Mouse (Mus musculus): ENCODE measurements at regions not wholly inside any gene's neighbourhood (a gene's known extent, or its start where the extent isn't known, plus 50 kb on each side); places are given as distances from the start of the nearest gene placed in this dataset.

DNA sequence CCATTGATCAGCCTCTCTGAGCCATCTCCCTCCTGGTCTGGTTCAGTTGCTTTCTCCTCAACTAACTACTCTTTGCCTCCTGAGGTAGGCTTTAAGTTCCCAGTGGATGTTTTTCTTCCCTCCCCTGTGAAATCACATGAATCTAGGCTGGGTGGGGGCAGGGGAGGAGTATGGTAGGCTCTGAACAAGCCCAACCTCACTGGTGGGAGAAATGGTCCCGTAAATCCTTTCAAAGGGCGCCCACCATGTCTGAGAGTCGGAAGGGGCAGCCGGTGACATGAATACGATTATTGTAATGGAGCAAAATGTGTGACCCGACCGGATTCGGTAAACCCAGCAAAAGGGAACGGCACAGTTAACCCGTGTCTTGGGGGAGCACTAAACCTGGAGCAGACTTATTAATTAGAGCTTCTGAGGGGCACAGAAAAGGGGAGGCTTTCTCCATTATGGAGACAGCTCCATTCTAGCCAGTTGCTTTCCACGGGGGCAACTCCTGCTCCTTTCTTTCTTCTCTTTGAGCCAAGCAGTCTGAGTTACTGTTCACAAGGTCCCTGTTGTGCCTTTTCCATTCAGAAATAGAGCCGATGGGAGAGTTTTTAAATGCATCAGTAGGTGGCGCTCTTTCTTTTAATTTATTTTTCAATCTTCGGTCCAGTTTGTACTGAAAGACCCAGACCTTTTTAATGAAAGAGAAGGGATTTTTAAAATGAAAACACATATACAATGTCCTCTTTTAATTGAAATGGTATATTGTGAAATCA, 730.8 kb downstream of the Egfem1 start:
- peak; percentile 66 for TF ChIP-seq CTCF (IDR thresholded peaks at IDR 0.05; ENCODE audit: low read depth)
- H3K4me1 ChIP-seq (ENCODE audit: insufficient read depth, low read length) = no peaks in the 10 kb centered on the region
- no peak overlapping the region for H3K9ac ChIP-seq (replicated peaks; ENCODE audit: low read length)
- H3K9me3 ChIP-seq (ENCODE audit: low read length) = no peaks in the 10 kb centered on the region
- peak; percentile 87 for DNase-seq (ENCODE audit: low spot score)
- peak overlapping the region; percentile 38 for H3K4me2 ChIP-seq (ENCODE audit: low read depth, low read length)
- H3K4me3 ChIP-seq (ENCODE audit: low read length) = no peak overlapping the region
- no peaks in the 10 kb centered on the region for H3K36me3 ChIP-seq (ENCODE audit: insufficient read depth, low read length)
- H3K27me3 ChIP-seq (ENCODE audit: insufficient read depth, low read length) = no peaks in the 10 kb centered on the region
- WGBS = 46% methylated on average over 14 of the region's 14 CpGs
- no peak overlapping the region for H3K27ac ChIP-seq
- peak; percentile 68; the same call in 1 of the 2 replicates for ATAC-seq

DNA sequence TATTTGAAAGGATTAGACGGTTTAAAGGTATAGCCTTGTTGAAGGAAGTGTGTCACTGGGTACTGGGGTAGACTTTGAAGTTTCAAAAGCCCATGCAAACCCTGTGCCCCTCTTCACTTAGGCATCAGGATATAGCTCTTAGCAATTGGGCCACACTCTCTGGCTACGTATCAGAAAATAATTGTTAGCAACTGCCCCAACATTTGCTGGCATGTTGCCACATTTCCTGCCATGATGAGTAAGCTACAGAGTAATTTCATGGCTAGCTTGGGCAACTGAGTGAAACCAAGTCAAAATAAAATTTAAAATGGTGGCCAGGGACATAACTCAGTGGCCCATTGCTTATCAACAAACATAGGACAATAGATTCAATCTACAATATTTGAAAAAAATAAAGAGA, 724.2 kb downstream of the Egfem1 start:
- TF ChIP-seq CTCF (IDR thresholded peaks at IDR 0.05; ENCODE audit: low read depth) = no peak
- Histone ChIP-seq H3K27me3 (ENCODE audit: insufficient read depth, low read length) (no peaks in the 10 kb centered on the region), H3K27ac (no peak overlapping the region), H3K9ac (replicated peaks; ENCODE audit: low read length) (no peak overlapping the region), H3K4me1 (ENCODE audit: insufficient read depth, low read length) (no peaks in the 10 kb centered on the region), H3K4me3 (ENCODE audit: low read length) (no peak overlapping the region), H3K4me2 (ENCODE audit: low read depth, low read length) (no peak overlapping the region), H3K36me3 (ENCODE audit: insufficient read depth, low read length) (no peaks in the 10 kb centered on the region), H3K9me3 (ENCODE audit: low read length) (no peaks in the 10 kb centered on the region)
- 85% methylated on average over 2 of the region's 2 CpGs for WGBS
- DNase-seq (ENCODE audit: low spot score) (no peak), ATAC-seq (no peak)

DNA sequence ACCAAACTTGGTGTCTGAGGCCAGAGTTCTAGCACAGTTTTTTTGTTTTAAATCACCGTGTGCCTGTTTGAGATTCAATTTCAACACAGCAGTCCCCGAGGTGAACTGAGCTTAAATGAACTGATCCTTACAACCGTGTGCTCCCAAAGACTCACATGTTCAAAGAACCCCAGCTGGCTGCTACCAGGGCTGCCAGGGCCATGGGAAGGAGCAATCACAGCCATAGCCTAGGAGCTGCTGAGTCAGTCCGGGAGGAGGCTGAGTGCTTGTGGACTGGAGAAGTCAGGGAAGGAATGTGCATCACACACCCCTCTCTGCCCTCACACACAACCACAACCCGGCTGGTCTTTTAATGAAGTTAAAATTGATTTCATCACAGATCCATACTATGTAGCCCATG, 721.6 kb downstream of the Egfem1 start:
- TF ChIP-seq CTCF (IDR thresholded peaks at IDR 0.05; ENCODE audit: low read depth) = no peak
- Histone ChIP-seq H3K9me3 (ENCODE audit: low read length) (no peaks in the 10 kb centered on the region), H3K4me1 (ENCODE audit: insufficient read depth, low read length) (no peaks in the 10 kb centered on the region), H3K9ac (replicated peaks; ENCODE audit: low read length) (no peak overlapping the region), H3K4me2 (ENCODE audit: low read depth, low read length) (no peak overlapping the region), H3K36me3 (ENCODE audit: insufficient read depth, low read length) (no peaks in the 10 kb centered on the region), H3K27ac (no peak overlapping the region), H3K27me3 (ENCODE audit: insufficient read depth, low read length) (no peaks in the 10 kb centered on the region), H3K4me3 (ENCODE audit: low read length) (no peak overlapping the region)
- WGBS = 40% methylated on average over 5 of the region's 5 CpGs
- ATAC-seq = no peak
- no peak for DNase-seq (ENCODE audit: low spot score)

DNA sequence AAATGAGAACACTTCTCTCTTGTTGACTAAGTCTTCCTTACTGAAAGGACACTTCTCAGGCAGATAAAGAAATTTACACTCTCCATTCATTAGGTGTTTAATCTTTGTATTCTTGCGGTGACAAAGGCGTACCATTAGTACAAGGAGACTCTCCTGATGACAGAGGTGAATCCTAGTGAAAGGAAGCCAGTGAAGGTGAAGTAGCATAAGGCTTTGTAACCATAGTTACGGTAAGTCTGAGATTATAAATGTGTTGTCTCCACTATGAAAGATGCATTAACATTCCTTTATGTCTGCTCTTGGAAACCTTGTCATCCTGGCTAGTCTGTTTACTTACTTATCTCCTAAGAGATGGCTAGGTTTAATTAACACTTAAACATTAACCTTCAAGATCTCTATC, 719.3 kb downstream of the Egfem1 start:
- no peak for TF ChIP-seq CTCF (IDR thresholded peaks at IDR 0.05; ENCODE audit: low read depth)

DNA sequence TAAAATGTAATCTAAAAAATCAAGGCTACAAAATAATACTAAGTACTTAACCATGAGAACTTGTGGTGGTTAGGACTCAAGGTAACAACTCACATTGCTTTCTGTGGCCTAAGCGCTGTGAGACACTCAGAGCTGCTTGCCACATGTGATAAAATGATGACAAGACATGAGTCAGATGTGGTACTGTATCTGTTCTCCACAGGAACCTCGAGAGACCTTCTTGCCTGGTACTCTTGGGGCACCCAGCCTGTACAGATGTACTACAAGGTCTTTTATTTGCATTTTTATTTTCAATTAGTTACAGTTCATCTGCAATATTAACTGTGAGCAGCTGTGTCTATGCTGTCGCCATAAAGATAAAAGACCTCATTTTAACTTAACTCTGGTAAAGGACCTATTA, 692.5 kb downstream of the Egfem1 start:
- 64% methylated on average over 3 of the region's 3 CpGs for WGBS
- Histone ChIP-seq H3K4me1 (ENCODE audit: insufficient read depth, low read length) (no peaks in the 10 kb centered on the region), H3K4me3 (ENCODE audit: low read length) (no peak overlapping the region), H3K9me3 (ENCODE audit: low read length) (no peaks in the 10 kb centered on the region), H3K36me3 (ENCODE audit: insufficient read depth, low read length) (no peaks in the 10 kb centered on the region), H3K9ac (replicated peaks; ENCODE audit: low read length) (no peak overlapping the region), H3K4me2 (ENCODE audit: low read depth, low read length) (no peak overlapping the region), H3K27ac (no peak overlapping the region), H3K27me3 (ENCODE audit: insufficient read depth, low read length) (no peaks in the 10 kb centered on the region)
- ATAC-seq (no peak), DNase-seq (ENCODE audit: low spot score) (no peak)
- TF ChIP-seq CTCF (IDR thresholded peaks at IDR 0.05; ENCODE audit: low read depth) = no peak

More for the DNA sequence above, 719.3 kb downstream of the Egfem1 start:
- Histone ChIP-seq H3K9ac (replicated peaks; ENCODE audit: low read length) (no peak overlapping the region), H3K4me3 (ENCODE audit: low read length) (no peak overlapping the region), H3K9me3 (ENCODE audit: low read length) (no peaks in the 10 kb centered on the region), H3K36me3 (ENCODE audit: insufficient read depth, low read length) (no peaks in the 10 kb centered on the region), H3K27me3 (ENCODE audit: insufficient read depth, low read length) (no peaks in the 10 kb centered on the region), H3K4me2 (ENCODE audit: low read depth, low read length) (no peak overlapping the region), H3K27ac (no peak overlapping the region), H3K4me1 (ENCODE audit: insufficient read depth, low read length) (no peaks in the 10 kb centered on the region)
- DNase-seq (ENCODE audit: low spot score) = no peak
- 69% methylated on average over 3 of the region's 3 CpGs for WGBS
- ATAC-seq = no peak

DNA sequence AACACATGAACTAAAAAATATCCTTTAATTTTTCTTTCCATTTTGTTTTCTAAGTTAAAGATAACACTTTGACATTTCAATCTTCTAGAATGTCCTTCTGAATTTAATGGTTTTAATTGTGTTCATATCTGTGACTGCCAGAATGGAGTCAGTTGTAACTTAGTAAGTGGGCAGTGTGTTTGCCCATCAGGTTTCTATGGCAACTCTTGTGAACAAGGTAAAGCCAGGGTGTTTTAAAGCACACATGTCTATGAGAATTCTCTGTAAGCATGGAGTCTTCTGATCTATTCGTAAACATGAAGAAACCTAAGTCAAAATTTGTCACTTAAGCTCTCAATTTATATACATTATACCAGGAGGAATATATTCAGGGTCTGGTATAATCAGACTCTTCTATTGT, 689.4 kb downstream of the Egfem1 start:
- Histone ChIP-seq H3K4me1 (ENCODE audit: insufficient read depth, low read length) (no peaks in the 10 kb centered on the region), H3K27ac (no peak overlapping the region), H3K4me3 (ENCODE audit: low read length) (no peak overlapping the region), H3K9me3 (ENCODE audit: low read length) (no peaks in the 10 kb centered on the region), H3K36me3 (ENCODE audit: insufficient read depth, low read length) (no peaks in the 10 kb centered on the region), H3K4me2 (ENCODE audit: low read depth, low read length) (no peak overlapping the region), H3K9ac (replicated peaks; ENCODE audit: low read length) (no peak overlapping the region), H3K27me3 (ENCODE audit: insufficient read depth, low read length) (no peaks in the 10 kb centered on the region)
- DNase-seq (ENCODE audit: low spot score) (peak; percentile 4), ATAC-seq (no peak)
- no peak for TF ChIP-seq CTCF (IDR thresholded peaks at IDR 0.05; ENCODE audit: low read depth)
- WGBS = 80% methylated on average over 1 of the region's 1 CpGs

DNA sequence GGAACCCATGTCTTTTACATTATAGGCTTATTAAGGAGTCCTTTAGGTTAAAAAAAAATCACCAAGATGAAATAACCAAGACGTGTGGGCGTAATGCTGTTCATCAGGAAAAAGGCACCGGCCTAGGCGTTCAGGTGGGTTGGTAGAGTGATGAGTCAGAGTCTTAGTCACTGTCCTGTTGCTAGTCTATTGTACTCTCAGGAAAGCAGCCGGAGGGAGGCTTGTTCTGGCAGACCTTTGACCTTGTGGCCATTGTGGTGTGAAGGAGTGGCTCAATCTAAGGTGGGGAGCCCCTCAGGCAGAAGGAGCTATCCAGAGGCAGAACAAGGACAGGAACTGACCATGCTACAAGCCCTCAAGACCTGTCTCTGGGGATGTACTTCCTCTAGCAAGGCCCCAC, 686.8 kb downstream of the Egfem1 start:
- no peak overlapping the region for H3K4me3 ChIP-seq (ENCODE audit: low read length)
- H3K36me3 ChIP-seq (ENCODE audit: insufficient read depth, low read length) = no peaks in the 10 kb centered on the region
- H3K9ac ChIP-seq (replicated peaks; ENCODE audit: low read length) = no peak overlapping the region
- no peaks in the 10 kb centered on the region for H3K27me3 ChIP-seq (ENCODE audit: insufficient read depth, low read length)
- H3K4me2 ChIP-seq (ENCODE audit: low read depth, low read length) = no peak overlapping the region
- ATAC-seq (no peak), DNase-seq (ENCODE audit: low spot score) (no peak)
- TF ChIP-seq CTCF (IDR thresholded peaks at IDR 0.05; ENCODE audit: low read depth) = no peak
- no peak overlapping the region for H3K27ac ChIP-seq
- no peaks in the 10 kb centered on the region for H3K9me3 ChIP-seq (ENCODE audit: low read length)
- H3K4me1 ChIP-seq (ENCODE audit: insufficient read depth, low read length) = no peaks in the 10 kb centered on the region
- WGBS = 70% methylated on average over 5 of the region's 5 CpGs

Data from hindbrain, postnatal 0 days (tissue).